Mouse (Mus musculus): ENCODE results near the gene Tex13b.

DNA sequence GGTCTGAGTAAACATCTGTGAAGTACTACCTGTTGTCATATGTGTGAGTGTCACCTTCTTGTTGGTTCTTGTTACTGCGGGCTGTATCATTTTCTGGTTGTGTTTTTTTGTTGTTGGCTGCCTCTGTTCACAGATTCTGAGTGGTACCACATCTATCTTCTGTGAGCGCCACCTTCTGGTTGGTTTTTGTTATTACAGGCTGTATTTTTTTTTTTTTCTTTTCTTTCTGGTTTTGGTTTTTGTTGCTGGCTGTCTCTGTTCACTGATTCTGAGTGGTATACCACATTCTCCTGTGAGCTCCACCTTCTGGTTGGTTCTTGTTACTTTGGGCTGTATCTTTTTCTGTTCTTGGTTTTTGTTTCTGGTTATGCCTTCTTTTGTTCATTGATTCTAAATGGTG lies 44.2 kb upstream of the Tex13b start:
- TF ChIP-seq CTCF (IDR thresholded peaks at IDR 0.05) (peak; percentile 66), EP300 (IDR thresholded peaks at IDR 0.05; ENCODE audit: insufficient read depth, low read depth, low read length) (no peak)

Measured in heart, adult 2 months (tissue).